Mouse (Mus musculus) naive thymus-derived CD4-positive, alpha-beta T cell, adult 2 months (primary cell): ENCODE data around the gene Zfp276.
"Not testable (repeated sequence)": the region's sequence is repeated elsewhere in the genome, so short reads cannot be mapped to it uniquely, and the experiment has no call there.

Experiments used
- DNase-seq: peaks from one replicate; pipeline ENCODE4 v3.0.0-alpha.2; 2011; ENCODE audit warnings: low read depth

Zfp276 gene

GRCm38 (mm10) chr8:123245543-123245942 is 8.5 kb upstream of the Zfp276 start:
- DNase-seq, result no peak

GRCm38 (mm10) chr8:123247748-123248147 is 6.2 kb upstream of the Zfp276 start:
- no peak for DNase-seq

GRCm38 (mm10) chr8:123248596-123248995 is 5.4 kb upstream of the Zfp276 start:
- no peak for DNase-seq

GRCm38 (mm10) chr8:123250940-123251339 is 3.1 kb upstream of the Zfp276 start:
- DNase-seq, result no peak

GRCm38 (mm10) chr8:123252925-123253324 is 1.1 kb upstream of the Zfp276 start:
- peak; percentile 21 for DNase-seq

GRCm38 (mm10) chr8:123253451-123254098 is 420 bp upstream of the Zfp276 start:
- DNase-seq, result no peak

GRCm38 (mm10) chr8:123255170-123255569 is 1.2 kb downstream of the Zfp276 start:
- no peak for DNase-seq

GRCm38 (mm10) chr8:123257114-123257513 is 3.1 kb downstream of the Zfp276 start:
- no peak for DNase-seq

- not testable (repeated sequence) for DNase-seq
These were observed 3.6 kb downstream of the Zfp276 start for GRCm38 (mm10) chr8:123257593-123257992.

GRCm38 (mm10) chr8:123267926-123268656 is 14.1 kb downstream of the Zfp276 start:
- no peak for DNase-seq

GRCm38 (mm10) chr8:123271147-123271546 is 17.2 kb downstream of the Zfp276 start:
- DNase-seq, result no peak

GRCm38 (mm10) chr8:123271901-123272300 is 17.9 kb downstream of the Zfp276 start:
- no peak for DNase-seq

GRCm38 (mm10) chr8:123274447-123274846 is 20.5 kb downstream of the Zfp276 start:
- no peak for DNase-seq

- no peak for DNase-seq
These were observed 21.1 kb downstream of the Zfp276 start for GRCm38 (mm10) chr8:123275096-123275495.

- no peak for DNase-seq
These were observed 24.4 kb downstream of the Zfp276 start for GRCm38 (mm10) chr8:123278445-123278844.

GRCm38 (mm10) chr8:123279828-123280227 is 25.8 kb downstream of the Zfp276 start:
- DNase-seq, result no peak

- DNase-seq, result no peak
These were observed 26.5 kb downstream of the Zfp276 start for GRCm38 (mm10) chr8:123280302-123281094.

GRCm38 (mm10) chr8:123282994-123283393 is 29.0 kb downstream of the Zfp276 start:
- not testable (repeated sequence) for DNase-seq

- DNase-seq, result no peak
These were observed 30.0 kb downstream of the Zfp276 start for GRCm38 (mm10) chr8:123283991-123284390.

- no peak for DNase-seq
These were observed 30.5 kb downstream of the Zfp276 start for GRCm38 (mm10) chr8:123284493-123284892.

- DNase-seq, result no peak
These were observed 33.4 kb downstream of the Zfp276 start for GRCm38 (mm10) chr8:123287362-123287761.

GRCm38 (mm10) chr8:123290166-123290565 is 36.2 kb downstream of the Zfp276 start:
- peak; percentile 10 for DNase-seq

- no peak for DNase-seq
These were observed 36.7 kb downstream of the Zfp276 start for GRCm38 (mm10) chr8:123290679-123291078.
